Mouse (Mus musculus) adrenal gland, adult 18-20 months (tissue): ENCODE data around the gene Sox18. TPM values are rescaled to one million over a fixed set of nuclear protein-coding genes. Genes with fewer than 3 reads are reported as not detected.
A peak's percentile ranks its signal among the peaks of the same experiment; 100 is the strongest.

Experiments used
- DNase-seq, 2 experiments: peaks; one replicate each; pipeline ENCODE4 v3.0.0; 2021 to 2022; ENCODE audit warnings: low spot score in 2 of 2
- total RNA-seq, 2 experiments: library from RNA; stranded (reverse); gene quantifications; 1 replicate in 1 of 2; 2 replicates in 1 of 2; pipeline ENCODE4 v1.2.3; 2021

The Sox18 gene
- total RNA-seq, 2 experiments from 2014 or later: 25.7 to 41.7 TPM

DNA sequence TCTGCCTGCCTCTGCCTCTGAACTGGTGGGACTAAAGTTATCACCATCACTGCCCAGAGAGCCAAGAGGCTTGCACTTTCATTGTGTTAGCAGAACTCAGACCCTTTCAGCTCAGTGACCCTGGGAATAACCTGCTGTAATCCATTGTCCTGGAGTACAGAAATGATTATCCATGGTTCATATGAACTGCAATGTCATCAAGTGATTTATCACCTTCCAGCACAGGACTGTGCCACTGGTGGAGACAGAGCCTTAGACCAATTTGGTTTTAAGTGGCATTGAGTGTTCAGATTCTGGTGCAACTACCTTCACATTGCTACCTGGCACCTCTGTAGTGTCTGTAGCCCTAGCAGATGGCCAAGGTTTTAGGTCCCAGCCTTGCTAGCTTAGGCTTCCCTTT, 18.4 kb downstream of the Sox18 start:
- DNase-seq: no peak

DNA sequence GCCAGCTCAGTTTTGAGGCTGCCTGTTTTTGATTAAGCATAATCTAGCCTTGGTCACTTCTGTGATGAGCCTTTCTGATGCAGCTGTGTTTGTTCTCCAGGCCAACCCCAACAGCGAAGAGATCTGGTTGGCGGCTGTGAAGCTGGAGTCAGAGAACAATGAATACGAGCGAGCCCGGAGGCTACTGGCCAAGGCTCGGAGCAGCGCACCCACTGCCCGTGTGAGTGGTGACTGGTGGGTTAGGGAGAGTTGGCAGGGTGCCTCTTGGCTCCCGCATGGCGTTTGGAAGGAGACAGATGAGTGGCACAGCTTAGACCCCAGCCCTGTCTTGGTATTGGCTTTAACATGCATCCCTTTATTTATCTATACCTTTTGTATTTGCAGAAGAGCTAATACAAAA, 22.5 kb downstream of the Sox18 start:
- no peak for DNase-seq

DNA sequence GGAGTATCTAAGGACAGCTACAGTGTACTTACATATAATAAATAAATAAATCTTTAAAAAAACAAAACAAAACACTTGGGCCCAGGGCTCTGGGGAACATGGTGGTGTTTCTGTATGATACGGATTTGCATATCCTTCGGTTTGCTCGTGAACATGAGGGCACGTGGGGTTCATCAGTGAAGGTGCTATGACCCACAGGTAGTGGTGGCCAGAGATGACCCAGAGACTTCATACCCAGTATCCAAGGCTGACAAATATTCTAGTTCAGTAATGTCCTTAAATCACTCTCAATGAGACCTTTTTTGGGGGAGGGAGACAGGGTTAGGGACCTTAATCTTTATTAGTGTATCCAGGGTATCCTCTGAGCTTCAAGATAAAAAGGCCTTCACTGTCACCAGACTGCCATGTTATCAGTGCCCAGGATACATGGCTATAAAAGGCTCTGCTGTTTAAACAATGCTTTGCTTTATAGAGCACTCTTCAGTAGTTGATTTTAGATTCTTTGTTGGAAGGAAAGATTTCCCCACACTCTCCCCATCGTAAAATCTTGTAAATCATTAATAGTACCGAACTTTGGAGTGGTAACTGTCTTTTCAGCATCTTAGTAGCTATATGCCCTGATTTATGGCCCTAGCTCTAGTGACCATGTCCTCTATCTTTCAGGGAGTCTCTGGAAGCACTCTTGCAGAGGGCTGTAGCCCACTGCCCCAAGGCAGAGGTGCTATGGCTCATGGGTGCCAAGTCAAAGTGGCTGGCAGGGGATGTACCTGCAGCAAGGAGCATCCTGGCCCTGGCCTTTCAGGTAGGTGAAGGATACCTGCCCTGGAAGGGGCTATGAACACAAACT, 24.6 kb downstream of the Sox18 start:
- DNase-seq: no peak

DNA sequence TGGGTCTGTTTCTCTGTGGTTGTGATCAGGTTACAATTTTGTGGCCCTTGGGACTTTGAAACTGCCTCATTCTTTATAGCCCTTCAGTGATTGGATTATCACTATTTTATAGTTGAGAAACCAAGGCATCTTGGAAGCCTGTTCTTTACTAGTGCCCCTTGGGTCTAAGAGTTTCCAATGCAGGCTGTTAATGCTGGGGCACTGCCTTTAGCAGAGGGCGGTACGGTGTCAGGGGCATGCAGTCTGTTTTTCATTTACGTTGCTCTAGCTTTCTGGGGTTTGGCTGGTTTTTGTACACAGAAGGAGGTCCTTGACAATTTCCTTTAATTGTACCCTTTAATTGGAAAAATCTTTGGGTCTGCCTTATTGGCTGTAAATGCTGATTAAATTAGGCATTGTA, 25.8 kb downstream of the Sox18 start:
- DNase-seq: no peak

DNA sequence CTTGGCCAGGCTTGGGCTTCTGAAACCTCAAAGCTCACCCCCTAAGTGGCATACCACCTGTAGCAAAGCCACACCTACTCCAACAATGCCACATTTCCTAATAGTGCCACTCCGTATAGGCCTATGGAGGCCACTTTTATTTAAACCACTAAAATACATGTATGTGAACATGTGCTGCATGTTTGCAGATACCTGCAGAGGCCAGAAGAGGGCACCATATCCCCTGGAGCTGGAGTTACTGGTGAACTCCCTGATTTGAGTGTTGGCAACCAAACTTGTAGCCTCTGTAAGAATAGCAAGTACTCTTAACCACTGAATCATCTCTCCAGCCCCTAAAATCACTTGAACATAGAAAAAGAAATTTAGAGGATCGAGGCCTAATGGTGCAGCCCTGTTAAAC, 27.1 kb downstream of the Sox18 start:
- DNase-seq: peak in 1 of 2 experiments; percentile 23

DNA sequence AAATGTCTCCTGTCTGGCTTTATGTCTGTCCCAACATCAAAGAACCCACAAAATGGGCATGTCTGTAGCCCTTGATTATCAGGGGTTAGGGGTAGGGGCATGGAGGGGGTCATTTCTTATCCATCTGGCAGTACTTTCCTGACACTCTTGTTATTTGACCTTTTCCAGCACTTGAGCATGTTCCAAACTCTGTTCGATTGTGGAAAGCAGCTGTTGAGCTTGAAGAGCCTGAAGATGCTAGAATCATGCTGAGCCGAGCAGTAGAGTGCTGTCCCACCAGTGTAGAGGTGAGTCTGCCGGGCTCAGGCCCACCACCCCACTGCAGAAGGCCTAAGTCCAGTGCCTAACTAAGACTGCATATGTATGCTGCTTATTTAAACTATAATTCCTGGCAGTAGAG, 35.6 kb downstream of the Sox18 start:
- no peak for DNase-seq

DNA sequence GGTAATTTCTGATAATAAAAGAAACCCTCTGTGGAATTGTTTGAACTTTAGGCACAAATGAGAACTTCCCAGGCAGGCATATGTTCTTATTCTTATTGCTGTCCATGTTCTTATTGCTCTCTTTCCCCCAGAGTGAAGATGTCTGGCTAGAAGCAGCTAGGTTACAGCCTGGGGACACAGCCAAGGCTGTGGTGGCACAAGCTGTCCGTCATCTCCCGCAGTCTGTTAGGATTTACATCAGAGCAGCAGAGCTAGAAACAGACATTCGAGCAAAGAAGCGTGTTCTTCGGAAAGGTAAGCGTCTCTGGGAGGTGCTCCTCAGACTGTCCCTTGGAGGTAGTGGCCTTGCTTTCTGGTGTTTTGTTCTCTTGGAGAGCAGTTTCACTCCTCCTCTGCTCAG, 38.8 kb downstream of the Sox18 start:
- DNase-seq: no peak

DNA sequence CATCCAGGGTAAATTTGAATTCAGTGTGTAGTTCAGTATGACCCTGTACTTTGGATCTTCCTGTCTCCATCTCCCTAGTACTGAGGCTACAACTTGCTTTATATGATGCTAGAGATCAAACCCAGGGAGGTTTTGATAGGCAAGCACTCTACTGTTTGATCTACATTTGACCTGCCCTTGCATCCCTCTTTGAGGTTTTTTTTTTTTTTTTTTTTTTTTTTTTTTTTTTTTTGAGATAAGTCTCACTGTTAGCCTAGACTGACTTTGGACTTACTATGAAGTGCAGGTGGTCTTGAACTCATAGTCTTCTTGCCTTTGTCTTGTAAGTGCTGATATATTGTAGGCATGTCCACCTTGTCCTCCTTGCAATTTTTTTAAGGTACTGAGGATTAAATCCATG, 43.0 kb downstream of the Sox18 start:
- no peak for DNase-seq

DNA sequence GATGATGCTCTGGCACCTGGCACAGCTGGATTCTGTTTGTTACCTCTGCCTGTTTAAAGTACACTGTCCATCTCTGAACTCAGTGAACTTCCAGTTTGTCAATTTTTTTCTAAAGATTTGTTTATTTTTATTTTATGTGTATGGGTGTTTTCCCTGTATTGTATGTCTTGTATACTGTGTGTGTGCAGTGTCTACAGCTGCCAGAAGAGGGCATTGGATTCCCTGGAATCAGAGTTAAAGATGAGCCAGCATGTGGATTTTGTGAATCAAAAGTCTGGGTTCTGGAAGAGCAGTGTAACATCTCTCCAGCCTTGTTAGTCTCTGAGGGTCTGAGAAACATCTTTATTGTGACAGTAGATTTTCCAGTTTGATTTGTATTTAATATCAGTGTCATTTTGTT, 48.0 kb downstream of the Sox18 start:
- no peak for DNase-seq

Other genes starting within 250 kb of the Sox18 start
- gene Zbtb46, start 212.2 kb downstream of the Sox18 start, total RNA-seq: 10 to 100 TPM; 12.0 to 16.2 TPM
- gene Abhd16b, start 178.4 kb downstream of the Sox18 start, total RNA-seq: not detected
- 100 to 1,000 TPM in 1 of 2 experiments, 10 to 100 TPM in 1; 96.6 to 100 TPM for gene Tpd52l2, start 174.5 kb downstream of the Sox18 start, total RNA-seq
- gene Dnajc5, start 151.2 kb downstream of the Sox18 start, total RNA-seq: 10 to 100 TPM; 97.2 to 97.4 TPM
- 10 to 100 TPM; 79.1 to 84.8 TPM for gene Uckl1, start 86.7 kb downstream of the Sox18 start, total RNA-seq
- gene Prpf6, start 79.8 kb downstream of the Sox18 start, total RNA-seq: 10 to 100 TPM; 60.6 to 65.2 TPM
- gene Zfp512b, start 78.8 kb downstream of the Sox18 start, total RNA-seq: 10 to 100 TPM; 37.4 to 49.0 TPM
- 1 to 10 TPM; 8.3 to 8.7 TPM for gene Samd10, start 72.4 kb downstream of the Sox18 start, total RNA-seq
- gene Gm29797, start 14.6 kb downstream of the Sox18 start, total RNA-seq: under 1 TPM in 1 of 2 experiments, not detected in 1; 0.42 TPM
- 1 to 10 TPM; 8.7 to 8.9 TPM for gene Tcea2, start 8.7 kb upstream of the Sox18 start, total RNA-seq
- gene Rgs19, start 22.3 kb upstream of the Sox18 start, total RNA-seq: 10 to 100 TPM; 18.8 to 22.5 TPM
- gene Lkaaear1, start 26.8 kb upstream of the Sox18 start, total RNA-seq: not detected
- 1 to 10 TPM in 1 of 2 experiments, under 1 TPM in 1; 0.80 to 2.7 TPM for gene Oprl1, start 43.4 kb upstream of the Sox18 start, total RNA-seq
- 1 to 10 TPM; 2.3 to 5.9 TPM for gene Myt1, start 91.7 kb upstream of the Sox18 start, total RNA-seq
- gene Pcmtd2, start 166.2 kb upstream of the Sox18 start, total RNA-seq: 10 to 100 TPM; 42.6 to 50.7 TPM
- gene Polr3k, start 192.7 kb upstream of the Sox18 start, total RNA-seq: 10 to 100 TPM; 14.2 to 17.3 TPM